Mouse (Mus musculus): ENCODE results near the gene Glud1.

Glud1 gene

GRCm38 (mm10) chr14:34378560-34379331, 68.2 kb downstream of the Glud1 start:
- no peak for DNase-seq (ENCODE audit: low spot score in 2 of 2)

- no peak for DNase-seq (ENCODE audit: low spot score in 2 of 2)
Measured at GRCm38 (mm10) chr14:34382921-34383704, 72.6 kb downstream of the Glud1 start.

- DNase-seq (ENCODE audit: low spot score in 2 of 2) = no peak
Measured at GRCm38 (mm10) chr14:34393295-34393694, 82.8 kb downstream of the Glud1 start.

All from right cerebral cortex, adult 2 months (tissue).